Mouse (Mus musculus) mouse trophoblast stem cell (cell line): ENCODE results near the gene Lzts3.
"Not testable (repeated sequence)": the region's sequence is repeated elsewhere in the genome, so short reads cannot be mapped to it uniquely, and the experiment has no call there.

Source experiments
- in situ Hi-C, 2 experiments: fragments of 300-500 bp; cut with MseI, MboI; formaldehyde crosslinking; loops; 2 replicates in 1 of 2; 3 replicates in 1 of 2; pipeline ENCODE4 v1.15.1; 2025

The Lzts3 gene

GRCm38 (mm10) chr2:130642684-130643369 lies at the start of gene Lzts3:
Gene Lzts3, minus strand, starts transcription at chr2:130642803.
- in situ Hi-C loops: no loop called here

DNA sequence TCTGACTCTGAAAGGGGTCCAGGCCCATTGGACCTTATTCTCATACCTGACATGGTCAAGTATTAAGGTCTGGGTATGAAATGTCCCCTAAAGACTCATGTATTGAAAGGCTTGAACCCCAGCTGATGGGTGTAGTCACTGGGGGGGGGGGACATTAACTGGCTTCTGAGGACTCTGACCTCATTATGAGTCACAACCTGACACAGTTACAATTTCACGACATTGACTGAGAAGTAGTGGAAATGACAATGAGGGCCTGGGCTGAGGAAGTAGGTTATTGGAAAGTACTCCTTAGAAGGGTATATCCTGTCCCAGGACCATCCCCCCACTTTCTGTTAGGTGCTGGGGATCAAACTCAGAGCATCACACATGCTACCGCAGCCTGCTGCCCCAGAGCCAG lies 46.4 kb upstream of the Lzts3 start:
- in situ Hi-C loops: no loop called here

GRCm38 (mm10) chr2:130685426-130685825 lies 42.8 kb upstream of the Lzts3 start:
- in situ Hi-C loops: no loop called here

GRCm38 (mm10) chr2:130681531-130681930 lies 38.9 kb upstream of the Lzts3 start:
- in situ Hi-C loops: no loop called here

DNA sequence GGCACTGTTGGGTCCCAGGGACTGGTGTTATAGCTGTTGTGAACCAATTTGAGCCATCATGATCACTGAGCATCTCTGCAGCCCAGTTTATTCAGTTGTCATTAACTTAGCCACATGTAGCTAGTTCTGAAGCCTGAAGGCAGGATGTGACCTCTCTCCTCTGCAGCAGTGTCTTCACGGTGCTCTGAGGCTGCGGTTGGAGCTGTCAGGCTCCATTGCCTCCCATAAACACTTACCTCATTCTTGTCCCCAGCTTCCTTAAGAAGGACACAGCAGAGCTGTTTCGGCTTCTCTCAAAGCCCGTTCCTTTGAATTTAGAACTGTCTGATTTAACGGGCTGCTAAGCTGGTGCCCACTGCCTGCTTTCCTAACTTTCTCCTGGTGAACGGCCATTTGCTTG lies 37.3 kb upstream of the Lzts3 start:
- in situ Hi-C loops: no loop called here

- in situ Hi-C loops: no loop called here
These were observed 36.6 kb upstream of the Lzts3 start for GRCm38 (mm10) chr2:130679154-130679553.

GRCm38 (mm10) chr2:130677211-130677610 lies 34.6 kb upstream of the Lzts3 start:
- in situ Hi-C loops: no loop called here

DNA sequence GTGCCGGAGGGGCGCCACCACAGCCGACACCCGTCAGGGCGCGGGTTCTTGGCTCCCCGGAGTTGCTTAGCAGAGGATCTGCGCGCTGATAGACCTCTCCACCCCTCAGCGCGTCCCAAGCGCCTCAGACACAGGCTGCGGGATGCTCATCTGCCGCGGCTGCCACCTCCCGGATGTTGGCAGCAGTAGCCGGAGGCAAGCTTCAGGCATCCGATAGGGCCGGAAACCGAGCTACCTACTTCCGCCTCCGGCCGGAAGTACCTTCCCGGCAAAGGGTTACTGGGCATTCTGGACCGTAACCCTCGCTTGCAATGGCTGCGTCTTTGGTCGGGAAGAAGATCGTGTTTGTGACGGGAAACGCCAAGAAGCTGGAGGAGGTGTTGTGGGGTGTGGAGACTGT lies 25.0 kb upstream of the Lzts3 start, which contains the start of gene Itpa:
Gene Itpa (plus strand): TSS at position 52 of the 400 bp plus-strand sequence.
- in situ Hi-C loops: no loop called here

- in situ Hi-C loops: no loop called here
These were observed 21.6 kb upstream of the Lzts3 start, which contains the start of gene Ddrgk1 for GRCm38 (mm10) chr2:130664102-130664701. Gene Ddrgk1, minus strand, starts transcription at chr2:130664659.

DNA sequence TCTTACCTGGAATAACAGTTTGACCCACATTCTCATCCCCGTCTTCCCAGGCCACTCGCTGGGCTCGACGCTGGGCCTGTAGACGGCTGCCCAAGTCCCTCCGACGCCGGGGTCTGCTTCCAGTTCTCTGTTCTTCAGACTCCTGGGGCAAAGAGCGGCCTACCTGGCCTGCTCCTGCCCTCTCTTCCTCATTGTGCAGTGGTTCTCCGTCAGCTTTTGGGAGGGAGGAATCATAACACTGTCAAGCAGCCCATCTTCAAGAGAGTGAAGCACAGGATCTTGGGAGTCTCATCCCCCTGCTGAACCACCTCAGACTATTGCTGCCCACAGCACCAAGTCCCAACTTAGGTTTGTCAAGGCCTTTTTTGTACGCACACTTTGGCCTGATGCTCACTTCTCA lies 20.7 kb upstream of the Lzts3 start:
- in situ Hi-C loops: no loop called here

GRCm38 (mm10) chr2:130658530-130658929 lies 15.9 kb upstream of the Lzts3 start:
- in situ Hi-C loops: no loop called here

GRCm38 (mm10) chr2:130657541-130657940 lies 14.9 kb upstream of the Lzts3 start:
- in situ Hi-C loops: no loop called here

DNA sequence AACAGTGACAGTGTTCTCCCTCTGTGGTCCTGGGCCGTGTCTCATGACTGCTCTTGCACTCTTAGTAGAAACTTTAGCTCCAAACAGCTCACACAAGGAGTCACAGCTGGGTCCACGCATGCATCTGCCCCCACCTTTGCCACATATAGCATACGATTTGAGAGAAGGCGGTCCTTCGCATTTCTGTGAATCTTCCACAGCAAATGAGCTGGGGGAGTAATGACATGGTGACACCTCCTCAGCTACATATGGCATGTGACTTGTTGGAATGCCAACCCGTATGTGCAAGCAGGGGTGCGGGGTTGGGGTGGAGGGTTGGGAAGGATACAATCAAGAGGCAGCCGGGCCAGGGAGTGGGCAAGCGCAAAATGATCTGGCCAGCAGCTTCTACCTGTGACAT lies 13.9 kb upstream of the Lzts3 start:
- in situ Hi-C loops: no loop called here

DNA sequence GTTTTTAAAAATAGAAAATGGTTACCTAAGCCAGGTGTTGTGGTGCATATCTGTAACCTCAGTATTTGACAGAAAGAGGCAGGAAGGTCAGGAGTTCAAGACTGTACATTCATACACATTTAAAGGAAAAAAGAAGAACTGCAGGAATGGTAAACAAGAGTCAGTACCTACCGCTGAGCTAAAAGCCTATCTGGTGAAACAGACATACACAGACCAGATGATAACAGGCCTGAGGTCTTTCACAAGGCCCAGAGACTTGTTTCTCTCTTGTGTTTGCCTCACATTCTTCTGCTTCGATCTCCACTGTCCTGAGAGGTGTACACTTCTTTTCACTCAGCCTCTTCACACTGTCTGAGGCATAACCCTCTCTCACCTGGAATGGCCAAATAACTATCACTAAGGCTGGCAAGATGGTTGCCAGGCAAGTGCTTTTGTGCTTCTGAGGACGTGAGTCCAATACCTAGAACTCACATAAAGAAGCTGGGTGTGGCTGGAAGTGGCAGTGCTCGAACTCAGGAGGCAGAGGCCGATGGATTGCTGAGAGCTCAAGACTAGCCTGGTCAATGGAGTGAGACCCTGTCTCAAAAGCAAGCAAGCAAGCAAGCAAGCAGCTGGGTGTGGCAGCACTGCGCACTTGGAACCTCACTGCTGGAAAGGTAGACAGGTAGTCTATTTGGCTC lies 13.2 kb upstream of the Lzts3 start:
- in situ Hi-C loops: no loop called here

- in situ Hi-C loops: no loop called here
These were observed 11.2 kb upstream of the Lzts3 start for GRCm38 (mm10) chr2:130653760-130654159.

DNA sequence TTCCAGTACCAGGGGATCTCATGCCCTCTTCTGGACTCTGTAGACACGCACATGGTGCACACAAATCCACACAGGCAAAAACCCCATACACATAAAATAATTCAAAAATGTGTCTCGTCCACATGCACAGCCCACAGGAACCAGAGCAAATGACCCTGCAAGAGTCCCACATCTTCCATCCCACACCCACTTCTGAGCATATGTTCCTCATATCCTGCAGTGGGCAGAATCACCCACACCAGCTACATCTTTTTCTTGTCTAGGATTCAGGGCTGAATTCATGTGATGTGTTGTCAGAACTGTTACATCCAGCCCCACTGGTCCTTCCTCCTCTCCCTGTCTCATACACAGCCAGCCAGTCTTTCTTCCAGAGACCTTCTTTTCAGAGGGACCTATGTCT lies 10.7 kb upstream of the Lzts3 start:
- in situ Hi-C loops: no loop called here

DNA sequence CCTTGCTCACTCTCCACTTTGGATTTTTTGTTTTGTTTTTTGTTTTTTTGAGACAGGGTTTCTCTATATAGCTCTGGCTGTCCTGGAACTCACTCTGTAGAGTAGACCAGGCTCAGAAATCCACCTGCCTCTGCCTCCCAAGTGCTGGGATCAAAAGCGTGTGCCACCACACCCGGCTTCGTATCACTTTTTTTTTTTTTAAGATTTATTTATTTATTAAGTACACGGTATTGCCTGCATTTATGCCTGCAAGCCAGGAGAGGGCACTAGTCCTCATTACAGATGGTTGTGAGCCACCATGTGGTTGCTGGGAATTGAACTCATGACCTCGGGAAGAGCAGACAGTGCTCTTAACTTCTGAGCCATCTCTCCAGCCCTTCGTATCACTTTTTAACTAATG lies 6.4 kb upstream of the Lzts3 start:
- in situ Hi-C loops: not testable (repeated sequence)

DNA sequence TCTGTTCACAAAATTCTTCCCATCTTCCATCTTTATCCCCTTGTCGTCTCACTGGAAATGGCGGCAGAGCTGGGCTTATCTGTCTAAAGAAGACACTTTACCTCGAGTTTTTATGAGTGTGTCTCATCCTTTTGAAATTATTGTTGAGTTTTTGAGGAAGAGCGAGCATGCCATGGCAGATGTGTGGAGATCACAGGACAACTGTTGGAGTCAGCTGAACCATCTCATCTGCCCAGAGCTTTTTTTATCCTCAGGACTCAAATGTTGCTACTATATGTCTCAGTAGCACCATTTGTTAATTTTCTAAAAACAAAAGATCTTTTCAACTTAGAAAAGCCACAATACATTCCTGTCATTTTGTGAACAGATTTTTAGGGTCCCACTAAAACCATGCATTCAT lies 2.6 kb upstream of the Lzts3 start:
- in situ Hi-C loops: no loop called here

GRCm38 (mm10) chr2:130642197-130642660 lies 374 bp downstream of the Lzts3 start:
- in situ Hi-C loops: no loop called here

DNA sequence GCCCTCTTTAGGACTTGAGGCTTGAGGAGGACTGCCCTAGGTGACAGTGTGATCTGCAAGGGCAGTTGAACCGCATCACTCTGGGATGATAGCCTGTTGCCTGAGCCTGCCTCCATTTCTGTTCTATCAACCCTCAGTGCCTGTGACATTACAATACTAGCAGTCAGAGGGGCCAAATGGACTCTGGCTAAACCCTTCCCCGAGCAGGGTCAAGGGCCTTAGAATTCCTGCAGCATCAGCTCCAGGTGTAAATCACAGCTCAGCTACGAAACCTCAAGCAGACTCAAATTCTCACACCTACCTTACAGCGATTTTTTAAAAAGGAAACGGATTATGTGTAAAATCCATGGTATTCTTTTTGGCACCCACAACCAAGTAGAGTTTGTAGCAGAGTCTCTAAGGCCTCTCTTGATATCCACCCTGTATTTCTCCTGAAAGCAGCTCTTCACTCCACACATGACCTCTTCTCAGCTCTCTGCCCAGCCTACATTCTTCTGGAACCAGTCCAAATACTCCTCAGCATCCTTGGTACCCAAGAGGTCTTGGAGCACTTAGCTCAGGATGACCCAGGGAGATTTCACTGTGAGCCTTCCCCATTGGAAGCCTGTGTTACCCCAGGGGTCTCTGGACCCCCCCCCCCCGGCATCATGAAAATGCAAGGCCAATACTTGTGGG lies 1.1 kb downstream of the Lzts3 start:
- in situ Hi-C loops: no loop called here

GRCm38 (mm10) chr2:130639276-130639675 lies 3.3 kb downstream of the Lzts3 start:
- in situ Hi-C loops: no loop called here

DNA sequence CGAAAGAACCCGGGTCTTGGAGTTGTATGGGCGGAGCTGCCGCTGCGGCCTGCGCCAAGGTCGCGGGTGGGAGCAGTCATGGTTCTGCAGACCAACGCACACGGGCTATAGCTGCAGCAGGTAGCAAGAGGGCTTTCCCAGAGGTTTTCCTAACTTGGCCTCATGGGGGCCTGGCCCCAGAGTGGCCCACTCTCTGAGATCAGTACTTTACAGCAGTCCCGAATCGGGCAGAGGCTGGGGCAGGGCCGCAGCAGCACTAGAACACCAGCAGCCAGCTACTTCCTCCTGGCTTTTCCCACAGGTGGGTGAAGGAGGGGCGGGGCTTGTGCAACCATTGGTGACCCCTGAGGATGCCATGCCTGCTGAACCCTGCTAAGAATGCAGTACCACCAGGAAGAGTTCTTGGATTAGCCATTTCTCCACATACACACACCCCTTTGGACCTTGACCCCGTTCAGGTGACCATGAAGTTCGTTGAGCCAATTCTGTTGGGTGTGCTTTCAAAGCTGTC lies 4.4 kb downstream of the Lzts3 start:
- in situ Hi-C loops: no loop called here
